Mouse (Mus musculus) WW6 (cell line): ENCODE data around the gene Olfr1134.
"Not testable (repeated sequence)": the region's sequence is repeated elsewhere in the genome, so short reads cannot be mapped to it uniquely, and the experiment has no call there.

Source experiments
- DNase-seq: peaks from one replicate; pipeline ENCODE4 v3.0.0-alpha.2; 2013; ENCODE audit warnings: low read depth, low spot score

Gene Olfr1134

DNA sequence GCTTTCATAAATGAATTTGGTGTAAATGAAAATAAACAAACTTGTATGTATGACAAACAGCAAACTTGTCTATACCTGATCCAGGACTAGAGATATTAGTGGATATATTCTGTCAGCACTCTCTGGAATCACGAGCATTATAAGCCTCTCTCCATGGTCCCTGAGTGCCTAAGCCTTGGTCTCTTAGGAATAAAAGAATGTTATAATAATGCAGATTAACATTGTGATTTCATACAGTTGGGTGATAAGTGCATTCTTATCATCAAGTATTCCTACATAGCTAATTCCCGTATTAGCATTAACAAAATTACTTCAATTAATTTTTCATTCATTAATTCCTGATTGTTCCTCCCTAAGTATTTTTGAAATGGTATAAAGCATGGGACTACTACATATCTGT, at the start of gene Olfr1134:
Gene Olfr1134, minus strand, starts transcription at position 101 of the 400 bp plus-strand sequence.
- no peak for DNase-seq

DNA sequence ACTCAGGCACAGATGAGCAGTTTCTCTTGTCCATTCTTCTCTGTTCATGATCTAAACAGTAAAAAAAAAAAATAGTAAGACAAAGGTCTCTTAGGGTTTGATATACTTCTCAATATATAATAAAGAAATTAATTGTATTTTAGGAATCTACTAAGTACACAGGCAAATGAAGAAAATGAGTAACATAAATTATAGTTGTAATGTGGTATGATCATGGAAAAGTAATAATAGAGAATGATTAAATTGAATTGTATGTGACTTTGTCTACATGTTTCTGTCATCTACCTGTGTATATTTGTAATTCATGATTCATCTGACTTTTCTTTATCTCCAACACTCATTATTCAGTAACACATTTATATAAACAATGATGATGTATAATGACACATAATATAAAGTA, 35.6 kb upstream of the Olfr1134 start, which contains the start of gene Olfr1136:
Gene Olfr1136, minus strand, starts transcription at position 101 of the 400 bp plus-strand sequence.
- no peak for DNase-seq

DNA sequence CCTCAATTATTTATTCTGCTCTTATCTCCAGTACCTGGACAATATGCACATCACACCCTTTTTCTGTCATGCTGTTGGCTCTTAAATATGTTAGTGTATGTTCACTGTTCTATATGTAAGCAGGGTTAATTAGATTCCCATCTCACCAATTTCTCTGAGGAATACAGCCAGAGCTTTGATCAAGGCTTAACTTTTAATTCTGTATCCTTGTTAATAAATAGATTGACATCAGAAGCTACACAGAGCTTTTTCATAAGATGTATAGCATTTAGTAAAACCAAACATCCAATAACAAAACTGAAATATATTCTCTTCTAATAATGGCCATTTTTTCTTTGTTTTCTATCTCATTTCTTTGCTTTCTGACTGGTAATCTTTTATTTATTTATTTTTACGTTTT, 15.3 kb upstream of the Olfr1134 start, which contains the start of gene Olfr1135:
Gene Olfr1135, minus strand, starts transcription at position 101 of the 400 bp plus-strand sequence.
- DNase-seq, result no peak

DNA sequence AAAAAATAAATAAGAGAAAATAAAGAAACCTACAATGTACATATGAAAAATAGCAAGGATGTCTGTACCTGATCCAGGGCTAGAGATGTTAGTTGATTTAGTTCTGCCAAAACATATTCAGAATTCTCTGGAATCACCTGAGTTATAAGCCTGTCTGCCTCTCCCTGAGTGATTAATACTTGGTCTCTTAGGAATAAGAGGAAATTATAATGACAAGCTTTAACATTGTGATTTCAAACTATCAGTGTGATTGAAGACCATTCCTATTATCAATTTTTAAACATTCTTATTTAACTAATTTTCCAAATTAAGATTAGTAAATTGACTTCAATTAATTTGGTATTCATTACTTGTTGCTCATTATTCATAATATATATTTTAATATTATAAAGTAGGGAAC, 11.0 kb downstream of the Olfr1134 start, which contains the start of gene Olfr1133:
Gene Olfr1133, minus strand, starts transcription at position 101 of the 400 bp plus-strand sequence.
- DNase-seq, result no peak

DNA sequence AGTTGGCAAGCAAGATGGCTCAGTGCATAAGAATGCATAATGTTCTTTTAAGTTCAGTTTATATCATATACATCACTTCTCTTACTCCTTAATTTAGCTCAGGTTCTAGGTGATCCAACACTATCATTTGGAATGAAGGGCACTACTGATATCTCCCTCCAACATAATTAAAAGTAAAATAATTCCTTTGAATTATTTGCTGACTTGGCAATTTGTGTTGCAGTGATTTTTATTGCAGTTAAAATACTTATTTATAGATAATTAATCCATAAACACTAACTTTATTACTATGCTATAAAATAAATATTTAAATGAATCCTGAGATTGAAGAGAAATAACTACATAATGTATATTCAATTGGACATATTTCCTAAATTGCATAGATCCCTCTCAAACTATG, 15.8 kb downstream of the Olfr1134 start:
- no peak for DNase-seq

DNA sequence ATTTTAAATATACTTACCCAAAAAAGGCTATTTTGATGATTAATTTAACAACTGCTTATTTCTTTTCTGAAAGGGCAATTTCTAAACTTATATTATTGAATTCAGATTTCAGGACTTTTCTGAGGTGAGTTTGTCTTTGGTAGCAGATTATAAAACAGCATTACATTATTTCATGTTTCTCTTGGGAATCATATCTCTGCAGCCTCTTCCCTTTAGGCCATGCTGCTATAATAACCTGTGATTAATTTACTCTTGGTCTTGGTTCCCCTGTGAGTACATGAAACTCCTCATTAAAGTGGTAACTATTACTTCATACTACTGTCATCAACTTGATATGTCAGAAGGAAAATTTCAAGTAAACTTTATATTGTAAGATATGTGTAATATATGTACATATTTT, 20.8 kb downstream of the Olfr1134 start, which contains the start of gene Olfr1132:
Gene Olfr1132, minus strand, starts transcription at position 101 of the 400 bp plus-strand sequence.
- no peak for DNase-seq

DNA sequence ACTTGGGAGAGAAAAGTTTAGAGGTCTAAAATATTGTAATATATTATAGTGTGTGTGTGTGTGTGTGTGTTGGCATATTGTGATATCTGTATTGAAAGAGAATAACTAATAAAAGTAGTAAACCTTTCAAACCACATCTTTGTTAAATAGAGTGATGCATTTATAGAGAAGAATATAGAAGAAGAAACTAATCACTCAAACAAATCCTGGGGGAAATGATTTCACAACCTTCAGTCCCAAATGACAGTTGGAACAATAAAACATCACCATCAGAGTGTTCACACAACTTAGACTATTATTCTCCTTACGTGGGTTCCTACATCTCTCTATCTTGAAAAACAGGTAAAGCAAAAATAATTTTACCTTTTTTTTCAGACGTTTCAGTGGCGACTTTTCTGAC, 31.5 kb downstream of the Olfr1134 start, which contains the start of gene Olfr1131:
Gene Olfr1131, plus strand, starts transcription at position 301 of the 400 bp plus-strand sequence.
- DNase-seq, result no peak

DNA sequence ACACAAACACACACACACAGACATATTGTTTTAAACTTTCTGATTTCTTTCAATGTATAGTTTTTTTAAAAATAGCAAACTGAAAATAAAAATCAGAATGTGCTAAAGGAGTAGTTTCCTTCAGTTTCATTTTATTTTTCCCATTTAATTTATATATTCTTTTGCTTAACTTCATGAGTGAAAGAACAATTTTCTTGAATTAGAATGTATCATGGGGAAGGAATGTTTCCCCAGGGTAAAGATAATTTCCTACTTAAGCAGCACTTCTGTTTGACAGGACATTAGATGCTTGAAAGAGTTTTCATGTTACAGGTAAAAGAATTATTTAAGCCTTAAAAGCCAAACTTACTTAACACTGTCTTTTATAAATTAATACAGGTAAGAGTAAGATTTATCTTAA, 52.3 kb downstream of the Olfr1134 start, which contains the start of gene Olfr1130:
Gene Olfr1130, plus strand, starts transcription at position 301 of the 400 bp plus-strand sequence.
- DNase-seq, result not testable (repeated sequence)
